ENCODE assay signal across 21 mouse cellular contexts in genomic region chr9:89789926-89790325, GRCm38 (mm10). TPM values are rescaled to one million over a fixed set of nuclear protein-coding genes. Genes with fewer than 3 reads are reported as not detected.
"Had no signal": no experiment of that assay in that cellular context is flagged by ENCODE, and none has a peak within 500 bp of the region (broad histone marks: within the 10 kb centered on the region; RNA-seq: fewer than 3 reads in every experiment).

No protein-coding gene starts in this region.

- H3K9me3 ChIP-seq: limb, embryonic 12.5 days; midbrain, embryonic 13.5 days; neural tube, embryonic 15.5 days; stomach, embryonic 15.5 days had no signal

- H3K27ac ChIP-seq: limb, embryonic 12.5 days; liver, embryonic 14.5 days; midbrain, embryonic 13.5 days; neural tube, embryonic 15.5 days; stomach, embryonic 15.5 days had no signal

- H3K4me2 ChIP-seq: limb, embryonic 12.5 days; lung, embryonic 14.5 days; midbrain, embryonic 13.5 days; neural tube, embryonic 15.5 days; stomach, embryonic 15.5 days had no signal

- H3K4me1 ChIP-seq: limb, embryonic 12.5 days; neural tube, embryonic 15.5 days; stomach, embryonic 15.5 days had no signal

- H3K4me3 ChIP-seq: limb, embryonic 12.5 days; midbrain, embryonic 13.5 days; myocyte; neural tube, embryonic 15.5 days; stomach, embryonic 15.5 days had no signal

- ATAC-seq: inflammation-experienced regulatory T-cells, adult 6 months; intestine, postnatal 0 days; midbrain, embryonic 13.5 days had no signal

- H3K9ac ChIP-seq: limb, embryonic 12.5 days; liver, embryonic 14.5 days; lung, embryonic 14.5 days; midbrain, embryonic 13.5 days; neural tube, embryonic 15.5 days; stomach, embryonic 15.5 days had no signal

- DNase-seq: kidney, adult 8-10 months; kidney, postnatal 36 days; layer of hippocampus, adult 9-11 months; layer of hippocampus, postnatal 36 days; liver; lung, embryonic 14.5 days; lung, postnatal 10 days; right cerebral cortex, postnatal 4 days; thymus, postnatal 36 days had no signal

- H3K36me3 ChIP-seq: limb, embryonic 12.5 days; midbrain, embryonic 13.5 days; neural tube, embryonic 15.5 days; stomach, embryonic 15.5 days had no signal

- H3K27me3 ChIP-seq: limb, embryonic 12.5 days; midbrain, embryonic 13.5 days; neural tube, embryonic 15.5 days; stomach, embryonic 15.5 days had no signal

RNA-seq across cellular contexts. Expression of gene Ankrd34c, which starts 51.7 kb away (rescaled TPM):
- total RNA-seq: megakaryocyte progenitor cell, adult 5-6 weeks had no signal
- polyA plus RNA-seq: inflammation-experienced regulatory T-cells, adult 6 months; intestine, postnatal 0 days; kidney, embryonic 16.5 days; limb, embryonic 12.5 days; liver, embryonic 14.5 days; lung, embryonic 14.5 days; myocyte; neural tube, embryonic 11.5 days; stomach, embryonic 15.5 days; thymus, postnatal 0 days had no signal
